Mouse (Mus musculus) lung, postnatal 0 days (tissue): ENCODE data around the gene Cerk.

Experiments
- CTCF ChIP-seq: IDR thresholded peaks from 2 replicates; pipeline ENCODE4 v1.5.1; 2016; ENCODE audit warnings: antibody characterized with exemption, mild to moderate bottlenecking
- EP300 ChIP-seq: IDR thresholded peaks from 2 replicates; pipeline ENCODE4 v1.6.1; 2016; ENCODE audit warnings: antibody characterized with exemption, mild to moderate bottlenecking, control low read depth

DNA sequence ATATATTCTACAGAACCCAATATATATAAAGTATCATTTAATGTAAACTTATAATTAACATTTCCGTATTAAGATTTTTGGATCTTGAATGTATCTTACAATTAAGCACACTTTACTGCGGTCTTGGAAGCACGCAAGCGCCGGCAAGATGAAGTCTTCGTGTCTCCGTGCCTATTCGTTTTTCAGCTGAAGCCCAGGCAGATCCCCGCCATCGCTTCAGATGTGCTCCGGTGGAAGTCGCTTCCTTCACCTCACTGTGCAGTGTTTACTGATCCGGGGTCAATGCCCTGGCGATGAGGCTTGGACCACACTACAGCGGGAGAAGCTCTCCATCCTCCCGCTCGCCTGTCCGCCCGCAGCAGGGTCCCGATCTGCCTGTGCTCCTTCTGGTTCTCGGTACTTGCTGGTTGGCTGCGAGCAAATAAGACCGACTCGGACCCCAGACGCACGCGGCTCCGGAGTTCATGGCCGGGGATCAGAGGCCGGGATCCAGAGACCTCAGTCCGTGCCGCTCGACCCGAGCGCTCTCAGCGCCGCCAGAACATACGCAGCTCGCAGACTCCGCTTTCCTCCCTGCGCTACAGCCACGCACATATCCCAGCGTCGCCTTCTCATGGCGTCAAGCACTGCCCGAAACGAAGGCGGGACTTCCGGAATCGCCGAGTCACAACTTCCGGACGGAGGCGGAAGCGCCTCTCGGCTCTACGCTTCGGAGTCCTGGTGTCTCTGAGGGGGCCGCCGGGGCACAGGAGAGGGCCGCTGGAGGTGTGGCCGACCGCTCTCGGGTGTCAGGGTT is 28.0 kb upstream of the Cerk start, which contains the start of gene Tbc1d22a:
- TF ChIP-seq CTCF (no peak), EP300 (no peak)
